Mouse (Mus musculus) gastrocnemius, postnatal 25 days (tissue): ENCODE data around the gene Zfp947. TPM values are rescaled to one million over a fixed set of nuclear protein-coding genes. Genes with fewer than 3 reads are reported as not detected.
"Not testable (repeated sequence)": the region's sequence is repeated elsewhere in the genome, so short reads cannot be mapped to it uniquely, and the experiment has no call there.

ENCODE experiments used
- DNase-seq: peaks from one replicate; pipeline ENCODE4 v3.0.0; 2022
- long read RNA-seq, 2 experiments: library from polyadenylated mRNA; stranded (forward); transcript quantifications; one replicate each; pipeline ENCODE4 v2.0.0; 2021
- total RNA-seq, 2 experiments: library from RNA; stranded (reverse); gene quantifications; 1 replicate in 1 of 2; 2 replicates in 1 of 2; pipeline ENCODE4 v1.2.3; 2021

Gene Zfp947
- under 1 TPM; 0.38 to 0.67 TPM for total RNA-seq
- long read RNA-seq, experiment 1, partial matches to known transcripts: 0 of 1 reads
- long read RNA-seq, experiment 1, other reads (novel, unspliced or antisense): 1 of 1 reads
- long read RNA-seq, experiment 2: 0 reads

DNA sequence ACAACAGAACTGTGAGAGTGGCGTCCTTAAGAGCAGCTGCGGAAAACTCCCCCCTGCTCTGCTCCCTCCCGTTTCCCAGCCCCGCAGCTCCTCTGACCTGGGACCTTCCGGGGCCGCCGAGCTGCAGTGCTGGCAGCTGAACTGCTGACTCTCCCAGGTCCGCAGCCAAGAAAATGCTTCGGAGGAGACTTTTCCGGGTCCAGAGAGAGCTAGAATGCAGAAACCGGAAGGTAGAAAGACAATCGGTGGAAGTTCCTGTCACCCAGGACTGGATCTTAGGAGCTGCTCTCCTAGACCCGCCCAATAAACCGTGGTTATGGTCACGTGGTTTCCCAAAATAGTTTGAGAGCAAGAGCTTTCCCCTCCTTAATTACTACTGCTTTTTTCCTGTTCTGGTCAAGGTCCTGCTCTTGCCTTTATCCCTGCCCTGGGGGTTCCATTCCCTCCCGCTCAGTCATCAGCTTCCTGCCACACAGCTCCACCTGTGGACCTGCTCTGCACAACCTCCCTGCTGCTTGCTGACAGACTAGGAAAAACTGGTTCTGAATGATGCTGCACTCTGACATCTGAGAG is at the start of gene Zfp947:
Gene Zfp947, minus strand, starts transcription at position 469 of the 573 bp plus-strand sequence.
- DNase-seq: peak; percentile 48

DNA sequence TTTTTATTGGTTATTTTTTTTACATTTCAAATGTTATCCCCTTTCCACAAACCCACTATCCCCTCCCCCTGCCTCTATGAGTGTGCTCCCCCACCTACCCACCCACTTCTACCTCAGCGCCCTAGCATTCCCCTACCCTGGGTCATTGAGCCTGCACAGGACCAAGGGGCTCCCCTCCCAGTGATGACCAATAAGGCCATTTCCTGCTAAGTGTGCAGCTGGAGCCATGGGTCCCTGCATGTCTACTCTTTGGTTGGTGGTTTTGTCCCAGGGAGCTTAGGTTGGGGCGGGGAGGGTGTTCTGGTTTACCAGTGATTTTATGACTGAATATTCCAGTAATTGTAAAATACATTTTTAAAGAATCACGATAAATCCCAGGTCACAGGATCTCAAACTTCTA is 686 bp downstream of the Zfp947 start:
- DNase-seq: not testable (repeated sequence)

DNA sequence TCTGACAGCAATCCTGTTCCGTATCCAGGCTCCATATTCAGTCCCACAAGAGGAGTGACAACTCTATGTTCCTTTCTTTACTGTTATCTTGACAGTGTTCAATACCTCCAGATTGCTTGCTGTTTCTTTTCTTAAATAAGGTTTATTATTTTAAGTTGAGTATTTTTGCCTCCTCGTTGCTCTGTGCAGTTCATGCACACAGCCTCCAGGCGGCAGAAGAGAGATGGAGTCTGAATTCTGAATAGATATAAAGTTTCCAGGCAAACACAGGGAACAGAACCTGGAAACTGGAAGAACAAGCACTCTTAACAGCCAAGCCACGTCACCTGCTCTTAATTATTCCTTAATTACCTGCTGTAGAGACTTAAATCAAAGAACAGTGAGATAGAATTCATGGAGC is 12.0 kb downstream of the Zfp947 start:
- DNase-seq: not testable (repeated sequence)

DNA sequence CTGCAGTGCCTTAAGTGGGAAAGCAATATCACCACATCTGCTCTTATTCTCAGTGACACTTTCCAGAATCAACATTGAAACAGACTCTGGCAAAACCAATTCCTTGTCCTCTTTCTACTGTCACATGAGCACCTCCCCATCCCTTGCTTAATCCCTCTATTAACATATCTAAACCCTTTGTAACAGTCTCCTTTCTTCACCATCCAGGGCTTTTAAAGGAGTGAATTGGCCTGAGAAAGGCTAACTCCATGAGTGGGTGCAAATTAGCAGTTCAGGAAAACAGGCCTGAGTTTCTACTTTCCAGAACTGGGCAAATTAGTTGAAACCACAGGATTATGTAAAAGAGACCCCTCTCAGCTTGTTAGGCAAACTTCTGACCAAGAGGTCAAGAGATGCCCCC is 47.2 kb downstream of the Zfp947 start:
- no peak for DNase-seq

Other genes starting within 250 kb of the Zfp947 start
- gene Zfp942, start 203.7 kb downstream of the Zfp947 start, total RNA-seq: 1 to 10 TPM; 5.2 to 5.6 TPM
- gene Zfp943, start 203.6 kb downstream of the Zfp947 start, total RNA-seq: 10 to 100 TPM; 16.8 to 17.6 TPM
- 1 to 10 TPM; 1.7 to 1.9 TPM for gene Zfp994, start 59.4 kb upstream of the Zfp947 start, total RNA-seq
- gene CT030661.1, start 148.6 kb upstream of the Zfp947 start, total RNA-seq: 1 to 10 TPM; 6.5 to 6.8 TPM
- 1 to 10 TPM; 4.0 to 5.1 TPM for gene Zfp944, start 195.2 kb upstream of the Zfp947 start, total RNA-seq
- gene Zfp758, start 195.3 kb upstream of the Zfp947 start, total RNA-seq: 1 to 10 TPM; 5.4 to 6.5 TPM